Mouse (Mus musculus) ES-Bruce4 (cell line): ENCODE measurements around the gene Rab4a.

Source experiments
- CTCF ChIP-seq: IDR thresholded peaks from one replicate; pipeline ENCODE4 v1.8.1; 2011; ENCODE audit warnings: low read depth, low read length
- EP300 ChIP-seq: IDR thresholded peaks from 2 replicates; pipeline ENCODE4 v1.6.1; 2011; ENCODE audit warnings: low read depth, low read length; ENCODE audit not compliant: insufficient read depth
- POLR2A ChIP-seq: IDR thresholded peaks from one replicate; pipeline ENCODE4 v1.8.1; 2011; ENCODE audit warnings: low read length; ENCODE audit not compliant: insufficient read depth

- TF ChIP-seq CTCF (no peak), POLR2A (no peak), EP300 (no peak)
Measured at GRCm38 (mm10) chr8:123820780-123821179, 15.0 kb downstream of the Rab4a start.
